Mouse (Mus musculus) brown adipose tissue, adult 24 weeks (tissue): Measurements from ENCODE around the gene Ankra2. TPM values are rescaled to one million over a fixed set of nuclear protein-coding genes. Genes with fewer than 3 reads are reported as not detected.

ENCODE experiments used
- H3K27ac ChIP-seq: fragments of 200-500 bp; replicated peaks from 2 replicates; pipeline ENCODE4 v1.5.1; 2012; ENCODE audit warnings: low read depth, mild to moderate bottlenecking, low read length
- H3K4me1 ChIP-seq: fragments of 200-500 bp; 2 replicates; pipeline ENCODE4 v1.6.1; 2012; ENCODE audit warnings: low read length, mixed read lengths; ENCODE audit not compliant: control insufficient read depth, insufficient read depth, insufficient read length
- H3K4me3 ChIP-seq: fragments of 200-500 bp; 2 replicates; pipeline ENCODE4 v1.5.1; 2012; ENCODE audit warnings: low read depth, mild to moderate bottlenecking, low read length, moderate library complexity; ENCODE audit not compliant: insufficient read depth
- polyA plus RNA-seq: library from polyadenylated mRNA; stranded (reverse); fragments of >200 nt; gene quantifications from 2 replicates; pipeline ENCODE4 v1.2.4, GENCODE M21; 2012; ENCODE audit not compliant: missing spikeins, insufficient read depth, insufficient read length

The Ankra2 gene
- polyA plus RNA-seq, result 4.0 and 7.9 TPM in 2 replicates

DNA sequence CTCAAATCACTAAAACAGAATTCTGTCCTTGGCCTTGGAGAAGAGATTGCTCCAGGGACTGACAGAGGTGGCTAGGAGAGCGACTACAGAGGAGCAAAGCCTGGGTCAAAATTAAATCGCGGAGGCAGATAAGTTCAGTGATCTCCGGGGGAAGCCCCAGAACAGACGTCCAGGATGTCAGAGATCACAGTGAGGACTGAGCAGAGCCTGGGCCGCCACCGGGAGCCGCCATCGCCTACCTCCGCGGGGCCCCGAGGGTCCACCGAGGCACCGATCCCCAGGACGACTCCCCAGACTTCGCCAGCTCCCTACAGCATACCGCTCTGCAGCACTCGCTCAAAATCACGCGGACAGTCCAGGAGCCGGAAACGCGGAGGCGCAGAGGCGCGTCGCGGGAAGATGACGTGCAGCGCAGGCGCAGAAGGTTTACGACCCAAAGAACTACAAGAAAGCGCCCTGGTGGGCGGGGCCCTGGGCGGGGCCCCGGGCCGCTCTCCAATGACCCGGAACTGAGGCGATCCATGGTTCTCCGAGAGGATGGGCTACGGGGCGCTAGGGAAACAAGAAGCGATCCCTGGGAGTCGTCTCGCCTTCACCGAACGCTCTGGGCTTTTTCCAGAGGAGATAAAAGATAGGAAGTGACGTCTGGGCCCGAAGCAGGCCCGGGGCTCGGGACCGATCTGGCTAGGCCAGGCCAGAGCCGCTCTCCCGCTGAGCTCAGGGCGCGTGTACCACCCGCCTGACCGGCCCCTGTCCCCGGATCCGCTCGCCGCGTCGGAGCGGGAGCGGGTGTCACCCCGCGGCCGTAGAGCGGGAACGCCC is at the start of gene Ankra2, which contains the start of gene Utp15:
Gene Ankra2, plus strand, starts transcription at position 439 of the 822 bp plus-strand sequence.
Gene Utp15, minus strand, starts transcription at position 406 of the 822 bp plus-strand sequence.
- peak within 1 kb of the TSS; percentile 96 for H3K4me3 ChIP-seq
- peak within 1 kb of the TSS; percentile 46 for H3K27ac ChIP-seq

DNA sequence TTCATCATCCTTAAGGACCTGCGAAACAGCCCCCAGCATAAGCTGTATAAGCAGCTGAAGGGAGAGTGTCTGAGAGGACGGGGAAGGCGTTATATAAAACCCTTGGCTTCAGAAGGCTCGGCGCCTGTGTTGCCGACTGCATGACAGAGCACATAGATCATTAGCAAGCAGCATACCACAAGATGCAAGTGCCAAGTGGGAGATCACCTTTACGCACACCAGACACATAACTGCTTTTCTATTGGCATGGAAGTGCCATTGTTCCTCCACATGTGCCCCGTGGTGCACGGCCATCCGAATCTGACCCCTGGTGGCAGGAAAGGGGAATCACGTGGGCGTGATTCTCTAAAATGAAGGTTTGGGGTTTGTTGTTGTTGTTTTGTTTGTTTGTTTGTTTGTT is 40.0 kb upstream of the Ankra2 start:
- no peak overlapping the region for H3K27ac ChIP-seq
- H3K4me1 ChIP-seq, result no peaks in the 10 kb centered on the region
- no peak overlapping the region for H3K4me3 ChIP-seq

More for the DNA sequence above, at the start of gene Ankra2, which contains the start of gene Utp15:
- H3K4me1 ChIP-seq, result peaks cover 3% of the 10 kb centered on the region; the same call in 1 of the 2 replicates

DNA sequence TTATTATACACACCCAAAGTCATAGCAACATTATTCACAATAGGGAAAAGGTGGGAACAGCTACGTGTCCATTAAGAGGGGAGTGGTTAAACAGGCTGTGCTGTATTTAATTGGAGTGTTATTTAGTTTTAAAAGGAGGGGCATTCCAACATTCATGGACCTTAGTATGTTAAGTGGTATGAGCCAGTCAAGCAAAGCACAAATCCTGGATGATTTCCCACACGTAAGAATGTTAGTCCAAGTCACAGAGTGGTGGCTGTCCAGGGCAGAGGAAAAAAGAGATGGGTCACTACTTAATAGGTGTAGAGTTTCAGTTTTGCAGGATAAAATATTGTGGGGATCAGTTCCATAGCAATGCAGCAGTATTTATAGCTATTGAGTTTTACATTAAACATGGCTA is 36.6 kb upstream of the Ankra2 start:
- Histone ChIP-seq H3K4me1 (no peaks in the 10 kb centered on the region), H3K4me3 (no peak overlapping the region), H3K27ac (no peak overlapping the region)

DNA sequence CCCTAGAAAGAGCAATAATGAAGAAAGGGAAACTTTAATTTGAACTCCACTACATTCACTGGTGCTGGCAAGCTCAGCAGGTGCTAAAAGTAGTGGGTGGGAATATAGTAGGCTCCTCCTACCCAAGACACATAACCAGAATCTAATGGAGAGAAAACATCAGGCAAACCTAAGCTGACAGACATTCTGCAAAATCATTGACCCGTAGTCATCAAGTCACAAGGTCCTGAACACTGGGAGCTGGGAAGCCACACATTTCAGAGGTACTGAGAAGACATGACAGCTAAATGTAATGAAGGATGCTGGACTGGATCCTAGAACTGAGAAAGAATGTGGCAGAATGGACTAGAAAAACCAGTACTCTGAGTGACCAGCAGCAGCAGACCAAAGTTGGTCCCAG is 32.4 kb upstream of the Ankra2 start:
- no peak overlapping the region for H3K27ac ChIP-seq
- no peak overlapping the region for H3K4me3 ChIP-seq
- no peaks in the 10 kb centered on the region for H3K4me1 ChIP-seq

- no peak overlapping the region for H3K27ac ChIP-seq
- H3K4me1 ChIP-seq, result no peaks in the 10 kb centered on the region
- H3K4me3 ChIP-seq, result no peak overlapping the region
These were observed 27.4 kb upstream of the Ankra2 start for GRCm38 (mm10) chr13:98235451-98235850.

GRCm38 (mm10) chr13:98239978-98240641 is 22.8 kb upstream of the Ankra2 start:
- H3K4me1 ChIP-seq, result no peaks in the 10 kb centered on the region
- no peak overlapping the region for H3K4me3 ChIP-seq
- no peak overlapping the region for H3K27ac ChIP-seq

GRCm38 (mm10) chr13:98241531-98242282 is 21.2 kb upstream of the Ankra2 start:
- Histone ChIP-seq H3K4me3 (no peak overlapping the region), H3K27ac (no peak overlapping the region), H3K4me1 (no peaks in the 10 kb centered on the region)

DNA sequence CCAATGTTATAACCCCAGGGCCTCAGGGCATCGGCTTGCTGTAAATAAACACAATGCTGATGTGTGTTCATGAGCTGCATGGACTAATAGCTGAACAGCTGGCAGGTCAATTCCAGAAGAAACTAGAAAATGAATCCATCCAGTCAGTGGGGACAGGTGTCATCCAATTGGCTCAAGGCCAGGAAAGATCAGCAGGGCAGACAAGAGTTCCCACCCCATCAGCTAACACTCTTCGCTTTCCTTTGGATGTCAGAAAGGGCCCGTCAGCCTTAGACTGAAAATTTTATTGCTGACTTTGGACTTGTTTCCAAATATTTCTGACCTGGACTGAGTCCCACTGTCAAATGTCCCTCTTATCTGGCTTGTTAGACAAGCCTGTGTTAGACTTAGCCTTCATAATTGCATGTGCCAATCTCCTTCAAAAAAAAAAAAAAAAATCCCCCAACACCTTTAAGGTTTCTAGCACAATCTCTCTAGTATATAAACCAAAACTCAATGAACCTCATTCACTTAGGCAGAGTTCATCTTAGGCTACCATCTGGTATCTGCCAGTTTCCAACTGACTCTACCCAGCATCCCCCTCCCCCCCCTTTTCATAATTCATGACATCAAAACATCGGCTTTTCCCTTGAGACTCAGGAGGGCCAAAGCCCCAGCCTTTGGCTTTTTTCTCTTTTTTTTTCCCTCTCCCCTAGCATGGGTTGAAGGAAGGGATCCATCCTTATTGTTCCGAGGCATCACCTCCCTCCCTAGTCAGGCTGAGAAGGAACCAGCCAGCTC is 18.1 kb upstream of the Ankra2 start:
- Histone ChIP-seq H3K4me1 (no peaks in the 10 kb centered on the region), H3K4me3 (no peak overlapping the region), H3K27ac (no peak overlapping the region)

- Histone ChIP-seq H3K4me1 (no peaks in the 10 kb centered on the region), H3K4me3 (no peak overlapping the region), H3K27ac (no peak overlapping the region)
These were observed 17.5 kb upstream of the Ankra2 start for GRCm38 (mm10) chr13:98245386-98245785.

- Histone ChIP-seq H3K27ac (no peak overlapping the region), H3K4me3 (no peak overlapping the region)
These were observed 13.3 kb upstream of the Ankra2 start for GRCm38 (mm10) chr13:98249594-98249993.

DNA sequence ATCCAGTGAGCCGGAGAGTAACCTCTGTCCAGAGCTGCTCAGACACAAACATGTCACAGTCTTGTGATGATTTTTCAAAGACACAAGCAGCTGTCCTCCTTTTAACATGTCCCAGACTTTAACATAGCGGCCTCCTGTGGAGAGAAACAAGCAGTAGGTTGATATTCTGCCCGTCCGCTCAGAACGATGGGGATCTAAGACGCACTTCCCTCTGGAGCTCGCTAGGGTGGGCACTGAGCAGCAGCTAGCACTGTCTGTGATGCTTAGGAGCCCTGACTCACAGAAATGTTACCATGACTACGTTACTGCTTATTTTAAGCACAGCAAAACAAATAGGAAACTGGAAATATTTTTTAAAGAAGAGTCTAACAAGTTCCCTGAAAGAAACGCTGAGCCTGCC is 8.0 kb upstream of the Ankra2 start:
- Histone ChIP-seq H3K4me3 (no peak overlapping the region), H3K27ac (no peak overlapping the region), H3K4me1 (no peaks in the 10 kb centered on the region)

More at GRCm38 (mm10) chr13:98249594-98249993, 13.3 kb upstream of the Ankra2 start:
- H3K4me1 ChIP-seq, result no peaks in the 10 kb centered on the region

GRCm38 (mm10) chr13:98263458-98263987 is 649 bp downstream of the Ankra2 start:
- peak overlapping the region; percentile 46 for H3K27ac ChIP-seq
- H3K4me3 ChIP-seq, result peak overlapping the region; percentile 90
- peaks cover 3% of the 10 kb centered on the region; the same call in 1 of the 2 replicates for H3K4me1 ChIP-seq

DNA sequence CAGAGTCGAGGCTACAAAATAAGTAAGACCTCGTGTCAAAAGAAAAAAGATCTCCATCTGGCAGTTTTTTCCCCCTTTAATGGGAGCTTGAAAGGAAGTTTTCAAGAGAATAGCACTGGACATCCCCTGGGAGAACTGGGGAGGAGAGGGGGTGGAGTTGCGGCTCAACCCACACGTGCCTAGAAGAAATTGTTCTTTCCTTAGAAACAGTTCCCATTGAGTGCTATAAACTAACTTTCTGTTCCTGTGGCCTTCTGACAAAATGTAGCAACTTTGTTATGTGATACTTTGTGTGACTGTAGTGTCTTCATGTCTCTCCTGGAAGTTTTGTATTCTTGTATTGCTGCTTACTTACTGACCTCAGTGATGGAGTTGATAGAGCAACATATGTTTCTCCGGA is 1.2 kb downstream of the Ankra2 start:
- Histone ChIP-seq H3K4me1 (peaks cover 3% of the 10 kb centered on the region; the same call in 1 of the 2 replicates), H3K4me3 (peak overlapping the region; percentile 90), H3K27ac (no peak overlapping the region; the same call in 1 of the 2 replicates)

- Histone ChIP-seq H3K27ac (no peak overlapping the region), H3K4me3 (no peak overlapping the region), H3K4me1 (no peaks in the 10 kb centered on the region)
These were observed 11.1 kb downstream of the Ankra2 start for GRCm38 (mm10) chr13:98274023-98274422.
